Mouse (Mus musculus) thymus, postnatal 4 days (tissue): ENCODE measurements around the gene Glo1.
A peak's percentile ranks its signal among the peaks of the same experiment; 100 is the strongest.

ENCODE experiments used
- DNase-seq: peaks from one replicate; pipeline ENCODE4 v3.0.0; 2021

Glo1 gene

GRCm38 (mm10) chr17:30575941-30576773 is 50.5 kb downstream of the Glo1 start, which contains the start of gene Btbd9:
Gene Btbd9, minus strand, starts transcription at chr17:30576488.
- DNase-seq = peak; percentile 96

GRCm38 (mm10) chr17:30575121-30575904 is 51.4 kb downstream of the Glo1 start:
- DNase-seq = peak; percentile 75

- no peak for DNase-seq
Observed at GRCm38 (mm10) chr17:30574783-30575075, 51.9 kb downstream of the Glo1 start.

DNA sequence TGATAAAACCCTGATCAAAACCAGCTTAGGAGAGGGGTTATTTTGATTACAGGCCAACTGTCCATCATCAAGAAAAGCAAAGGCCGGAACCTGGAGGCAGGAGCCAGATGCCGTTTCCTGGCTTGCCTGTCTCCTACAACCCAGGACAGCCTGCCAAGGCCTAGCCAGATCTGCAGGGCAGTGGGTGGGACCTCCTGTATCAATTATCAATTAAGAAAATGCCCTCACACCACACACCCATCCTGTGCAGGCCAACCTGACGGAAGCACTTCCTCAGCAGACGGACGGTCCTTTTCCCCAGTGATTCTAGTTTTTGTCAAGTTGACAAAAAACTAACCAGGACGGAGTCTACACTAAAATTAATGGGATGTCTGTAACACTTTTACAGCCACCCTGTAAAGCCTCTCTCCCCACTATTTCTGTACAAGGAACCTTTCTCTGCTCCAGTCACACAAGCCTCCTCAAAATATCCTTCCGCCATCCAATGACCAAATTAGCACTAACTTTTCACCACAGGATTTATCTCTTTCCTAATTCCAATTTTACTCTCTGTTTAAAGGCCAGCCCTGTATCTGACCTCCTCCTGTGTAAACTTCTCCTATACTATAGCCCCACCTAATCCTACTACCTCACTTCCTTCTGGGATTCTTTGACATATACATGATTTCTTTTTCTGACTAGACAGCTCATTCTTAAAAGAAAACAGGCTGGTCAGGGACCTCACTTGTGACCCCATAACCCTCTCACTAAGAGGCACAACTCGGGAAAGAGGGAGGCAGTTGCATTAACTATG is 52.5 kb downstream of the Glo1 start:
- DNase-seq = no peak

DNA sequence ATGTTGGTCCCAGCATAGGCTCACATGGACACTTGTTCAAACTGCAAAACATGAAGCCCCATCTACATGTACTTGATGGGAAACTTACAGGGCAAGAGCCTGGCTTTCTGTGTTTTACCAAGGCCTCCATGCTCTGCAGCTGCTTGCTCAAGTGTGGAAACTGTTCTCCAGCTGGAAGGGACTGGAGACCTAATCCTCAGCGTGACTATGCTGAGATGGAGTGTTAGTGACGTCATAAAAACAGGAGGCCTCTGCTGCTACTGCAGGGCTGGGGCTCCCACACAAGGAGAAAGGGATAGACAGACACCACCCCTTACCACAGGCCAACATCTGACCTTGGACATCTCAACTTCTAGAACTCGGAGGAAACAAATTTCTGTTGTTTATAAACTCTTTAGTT is 55.7 kb downstream of the Glo1 start:
- no peak for DNase-seq

DNA sequence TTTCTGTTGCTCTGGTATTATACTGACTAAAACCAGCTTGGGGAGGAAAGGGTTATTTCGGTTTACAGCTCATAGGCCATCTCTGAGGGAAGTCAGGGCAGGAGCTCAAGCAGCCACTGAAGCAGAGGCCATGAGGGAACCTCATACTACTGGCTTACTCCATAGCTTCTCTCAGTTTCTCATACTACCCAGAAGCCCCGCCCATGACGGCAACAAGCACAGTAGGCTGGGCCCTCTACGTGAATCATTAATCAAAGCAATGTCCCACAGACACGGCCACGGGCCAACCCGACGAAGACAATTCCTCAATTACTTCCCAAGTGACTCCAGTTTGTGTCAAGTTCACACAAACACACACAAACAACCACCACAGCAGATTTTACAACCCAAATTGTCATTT is 56.5 kb downstream of the Glo1 start:
- DNase-seq = no peak

DNA sequence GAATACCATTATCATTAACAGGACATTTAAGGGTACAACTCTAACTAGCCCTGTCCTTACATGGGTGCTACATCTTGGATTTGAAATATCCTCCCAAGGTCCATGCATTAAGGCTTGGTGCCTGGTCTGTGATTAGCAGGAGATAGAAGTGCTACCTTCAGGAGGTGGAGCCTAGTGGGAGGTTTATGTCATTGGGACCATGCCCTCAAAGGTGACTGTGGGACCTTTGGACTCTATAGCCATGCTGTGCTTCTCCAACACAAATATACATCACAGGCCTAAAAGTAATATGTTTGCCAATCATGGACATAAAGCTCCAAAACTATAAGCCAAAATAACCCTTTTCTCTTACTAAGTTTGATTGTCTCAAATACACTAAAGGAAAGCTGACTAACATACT is 58.2 kb downstream of the Glo1 start:
- DNase-seq = no peak

- no peak for DNase-seq
Observed at GRCm38 (mm10) chr17:30564971-30565370, 61.7 kb downstream of the Glo1 start.

GRCm38 (mm10) chr17:30564407-30564806 is 62.3 kb downstream of the Glo1 start:
- DNase-seq = no peak

GRCm38 (mm10) chr17:30563484-30564075 is 63.1 kb downstream of the Glo1 start:
- DNase-seq = no peak

DNA sequence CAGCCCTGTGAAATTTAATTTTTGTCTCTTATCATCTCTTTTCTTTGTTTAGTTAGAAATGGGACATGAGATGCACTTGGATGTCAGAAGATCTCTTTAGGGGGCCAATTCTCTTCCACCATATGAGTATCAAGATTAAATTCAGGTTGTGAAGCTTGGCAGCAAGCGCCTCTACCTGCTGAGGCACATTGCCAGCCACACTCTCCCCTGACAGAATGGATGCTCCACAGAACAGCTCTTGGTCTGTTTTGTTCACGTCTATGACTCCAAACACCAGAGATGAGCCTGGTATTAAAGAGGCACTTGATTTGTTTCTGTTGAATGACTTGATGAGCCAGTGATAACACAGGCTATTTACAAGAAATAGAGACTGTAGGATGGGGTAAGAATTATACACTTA is 63.9 kb downstream of the Glo1 start:
- DNase-seq = no peak

- DNase-seq = peak; percentile 98
Observed at GRCm38 (mm10) chr17:30559536-30559935, 67.1 kb downstream of the Glo1 start.

- DNase-seq = no peak
Observed at GRCm38 (mm10) chr17:30558623-30559022, 68.0 kb downstream of the Glo1 start.

DNA sequence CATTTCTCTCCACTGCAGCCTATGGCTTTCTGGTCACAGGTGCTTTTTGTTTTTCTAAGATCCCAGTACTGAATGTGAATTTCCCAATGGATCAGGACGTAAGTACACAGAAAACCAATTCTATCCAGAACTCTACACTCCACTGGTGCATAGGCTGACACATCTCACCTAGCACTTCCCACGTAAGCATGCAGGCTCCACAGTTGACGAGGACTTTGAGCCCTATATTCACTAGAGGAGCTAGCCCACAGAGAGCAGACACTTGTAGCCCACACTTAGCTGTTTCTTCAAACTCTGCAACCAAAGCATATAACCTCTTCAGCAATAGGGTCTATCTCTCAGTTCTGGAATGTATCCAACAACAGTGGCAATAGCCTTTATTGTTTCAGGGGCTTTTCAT is 70.2 kb downstream of the Glo1 start:
- no peak for DNase-seq

GRCm38 (mm10) chr17:30553027-30553937 is 73.4 kb downstream of the Glo1 start:
- no peak for DNase-seq

DNA sequence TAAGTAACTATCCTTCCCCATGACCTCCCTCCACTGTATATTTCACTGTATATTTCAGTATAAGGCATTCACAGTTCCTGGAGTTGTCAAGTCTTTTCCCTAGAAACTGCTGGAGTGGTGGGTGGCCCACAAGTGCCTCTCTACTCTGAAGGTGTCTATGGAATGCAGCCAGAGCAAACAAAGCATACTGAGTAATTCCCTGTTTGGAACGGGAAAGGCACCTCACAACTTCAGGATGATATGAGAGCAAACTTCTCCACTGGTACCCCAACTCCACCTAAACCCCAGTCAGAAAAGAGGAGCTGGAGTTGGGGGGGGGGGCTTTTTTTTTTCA is 75.9 kb downstream of the Glo1 start:
- no peak for DNase-seq

GRCm38 (mm10) chr17:30549899-30550773 is 76.5 kb downstream of the Glo1 start:
- DNase-seq = no peak

DNA sequence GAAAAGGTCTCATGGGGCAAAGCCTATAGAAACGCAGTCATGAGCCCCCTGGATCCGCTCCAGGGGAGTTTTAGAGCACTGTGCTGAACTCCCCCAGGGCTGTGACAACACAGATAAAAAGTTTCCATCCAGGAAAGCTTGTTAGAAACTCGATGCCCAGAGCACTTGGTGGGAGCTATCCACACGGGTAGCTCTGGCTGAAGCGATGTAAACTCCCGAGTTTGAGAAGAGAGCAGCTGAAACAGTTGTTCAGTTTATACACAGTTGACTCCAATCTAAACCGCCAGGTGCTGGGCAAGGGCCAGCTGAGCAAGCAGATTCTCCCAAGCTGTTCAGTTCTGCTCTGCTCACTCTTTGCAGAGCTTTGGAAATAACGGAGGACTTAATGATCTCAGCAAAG is 87.6 kb downstream of the Glo1 start:
- DNase-seq = no peak

GRCm38 (mm10) chr17:30536651-30537050 is 90.0 kb downstream of the Glo1 start:
- DNase-seq = no peak
